Mouse (Mus musculus) stomach, postnatal 0 days (tissue): ENCODE measurements at regions not wholly inside any gene's neighbourhood (a gene's known extent, or its start where the extent isn't known, plus 50 kb on each side); places are given as distances from the start of the nearest gene placed in this dataset.

Experiments
- CTCF ChIP-seq: IDR thresholded peaks from 2 replicates; pipeline ENCODE4 v1.5.1; 2016; ENCODE audit warnings: antibody characterized with exemption, low read depth, mild to moderate bottlenecking, moderate library complexity
- EP300 ChIP-seq: optimal IDR thresholded peaks from 2 replicates; pipeline ENCODE3; 2016; ENCODE audit warnings: antibody characterized with exemption

GRCm38 (mm10) chr8:89156909-89157308 lies 112.9 kb upstream of the Sall1 start:
- TF ChIP-seq CTCF (no peak), EP300 (no peak)
